Mouse (Mus musculus): ENCODE data around the gene Tctex1d1.

Gene Tctex1d1

DNA sequence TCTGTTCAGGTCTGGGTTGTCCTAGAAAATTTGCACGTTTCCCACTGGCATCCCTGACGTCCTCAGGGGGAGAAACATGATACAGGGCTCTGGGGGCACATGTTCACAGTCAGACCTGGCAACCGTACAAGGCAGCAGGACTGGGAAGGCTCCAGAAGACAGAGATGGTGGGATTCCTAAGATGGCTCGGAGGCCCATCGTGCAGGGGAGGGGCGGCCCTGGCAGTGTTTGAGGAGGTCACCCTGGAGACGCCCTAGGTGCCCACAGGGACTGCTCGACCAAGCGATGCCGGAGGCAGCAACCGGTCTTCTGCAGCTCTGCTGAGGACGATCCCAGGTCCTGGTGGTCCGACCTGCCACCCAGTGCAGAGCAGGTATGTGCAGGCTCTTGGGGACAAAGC, at the start of gene Tctex1d1:
Gene Tctex1d1 (plus strand): TSS at position 167 of the 400 bp plus-strand sequence.
- DNase-seq (ENCODE audit: low read depth in 1 of 2, low spot score in 2 of 2): no peak

DNA sequence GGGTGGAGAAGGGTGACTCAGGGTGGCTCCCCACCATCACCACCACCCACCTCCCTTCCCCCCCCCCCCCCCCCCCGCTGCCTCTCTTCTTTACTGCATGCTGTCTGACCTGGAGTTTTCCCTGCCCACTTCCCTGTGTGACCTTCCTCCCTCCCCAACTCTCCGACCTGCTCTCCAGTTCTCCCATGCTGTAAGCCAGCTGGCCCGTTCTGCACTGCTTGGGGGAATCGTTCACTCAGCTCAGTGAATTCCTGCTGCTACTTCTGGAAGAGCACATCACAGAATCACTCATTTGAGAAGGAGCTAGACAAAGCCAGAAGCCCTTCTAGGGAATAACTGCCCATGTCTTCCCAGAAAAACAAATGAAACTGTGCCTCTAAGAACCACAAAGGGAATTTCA, 48.9 kb upstream of the Tctex1d1 start:
- DNase-seq (ENCODE audit: low read depth in 1 of 2, low spot score in 2 of 2): no peak

DNA sequence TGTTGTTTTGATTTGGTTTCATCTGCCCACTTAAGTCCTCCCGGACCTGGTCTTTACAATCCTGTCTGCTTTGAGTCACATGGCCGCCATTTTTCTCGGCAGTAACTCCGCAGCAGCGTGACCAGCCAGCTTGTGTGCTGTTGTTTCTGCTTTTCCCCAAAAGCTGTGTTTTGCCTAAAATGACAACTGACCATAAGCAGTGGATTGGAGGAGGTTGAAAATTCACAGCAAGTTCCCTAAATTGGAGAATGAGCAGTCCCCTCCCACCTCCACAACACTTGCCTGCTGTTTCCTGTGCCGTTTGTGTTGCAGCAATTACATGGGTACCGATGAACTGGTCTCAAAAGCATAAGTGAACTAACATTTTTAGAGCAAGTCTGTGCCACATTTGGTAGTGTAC, 47.7 kb upstream of the Tctex1d1 start:
- peak; percentile 24 to 30 for DNase-seq (ENCODE audit: low read depth in 1 of 2, low spot score in 2 of 2)

DNA sequence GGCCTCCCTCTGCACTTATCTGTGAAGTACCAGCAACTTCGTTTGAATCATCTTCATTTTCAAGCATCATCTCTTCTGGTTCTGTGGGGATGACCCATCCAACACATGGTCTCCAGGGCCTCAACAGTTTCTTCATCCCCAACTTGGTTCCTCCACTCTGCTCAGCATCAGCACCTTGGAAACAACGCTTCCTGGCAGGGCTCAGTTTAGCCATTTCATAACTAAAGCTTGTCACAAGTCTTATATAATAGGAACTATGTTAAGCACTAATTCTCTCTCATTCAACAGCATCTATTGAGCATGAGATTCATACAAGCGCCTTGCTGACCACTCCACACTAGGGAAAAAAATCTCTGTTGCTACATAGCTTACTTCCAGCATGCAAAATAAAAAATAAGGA, 38.1 kb upstream of the Tctex1d1 start:
- no peak for DNase-seq (ENCODE audit: low read depth in 1 of 2, low spot score in 2 of 2)

DNA sequence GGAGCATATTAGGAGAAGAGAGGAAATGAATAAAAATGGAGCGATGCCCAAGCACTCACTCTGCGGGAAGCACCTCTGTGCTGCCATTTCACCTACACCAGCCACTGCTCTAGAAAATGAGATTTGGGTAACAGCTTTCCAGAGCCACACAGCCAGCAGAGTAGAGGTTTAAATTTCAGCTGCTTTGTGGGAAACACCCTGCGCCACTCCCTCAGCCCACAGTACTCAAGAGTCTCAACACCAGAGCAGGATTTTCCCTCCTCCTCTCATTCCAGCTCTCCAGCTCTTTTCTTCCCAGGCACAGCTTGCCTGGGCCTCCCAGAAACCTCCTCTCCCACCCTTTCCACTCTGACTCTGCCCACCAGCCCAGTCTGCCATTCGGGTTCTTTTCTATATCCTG, 37.7 kb upstream of the Tctex1d1 start:
- DNase-seq (ENCODE audit: low read depth in 1 of 2, low spot score in 2 of 2): no peak

DNA sequence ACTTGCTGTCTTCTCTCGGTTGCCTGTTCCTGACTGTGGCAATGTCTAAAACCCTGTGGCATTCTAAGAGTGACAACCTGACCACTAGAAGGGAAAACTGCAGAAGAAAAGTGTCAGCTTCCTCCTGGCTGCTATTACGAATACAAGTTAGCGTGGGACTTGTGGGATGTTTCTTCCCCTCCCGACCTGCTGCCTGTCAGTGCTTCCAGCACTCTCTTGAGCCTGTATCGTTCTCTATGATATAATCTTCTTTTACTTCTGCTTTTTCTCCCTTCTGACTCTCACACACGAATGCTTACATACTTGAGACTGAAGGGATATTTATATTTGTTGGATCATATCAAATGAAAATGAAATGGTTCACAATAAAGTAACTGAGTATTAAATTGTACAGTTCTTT, 34.1 kb upstream of the Tctex1d1 start:
- DNase-seq (ENCODE audit: low read depth in 1 of 2, low spot score in 2 of 2): no peak

DNA sequence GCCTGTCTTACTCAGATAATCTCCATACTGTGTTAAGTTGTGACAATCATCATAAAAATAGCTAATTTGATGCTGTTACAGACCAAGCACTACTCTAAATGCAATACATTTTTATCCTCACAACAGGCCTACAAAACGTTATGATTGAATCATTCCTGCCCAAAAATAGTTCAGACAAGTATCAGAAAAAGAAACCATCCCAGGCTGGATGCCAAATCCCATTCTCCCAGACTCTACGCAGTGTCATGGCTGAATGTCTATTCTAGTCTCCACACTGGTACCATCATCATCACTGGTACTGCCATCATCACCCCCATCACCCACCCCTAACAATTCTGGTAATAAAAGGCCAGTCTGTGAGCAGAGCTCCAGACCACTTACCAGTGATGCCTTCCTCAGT, 25.9 kb upstream of the Tctex1d1 start:
- DNase-seq (ENCODE audit: low read depth in 1 of 2, low spot score in 2 of 2): no peak

DNA sequence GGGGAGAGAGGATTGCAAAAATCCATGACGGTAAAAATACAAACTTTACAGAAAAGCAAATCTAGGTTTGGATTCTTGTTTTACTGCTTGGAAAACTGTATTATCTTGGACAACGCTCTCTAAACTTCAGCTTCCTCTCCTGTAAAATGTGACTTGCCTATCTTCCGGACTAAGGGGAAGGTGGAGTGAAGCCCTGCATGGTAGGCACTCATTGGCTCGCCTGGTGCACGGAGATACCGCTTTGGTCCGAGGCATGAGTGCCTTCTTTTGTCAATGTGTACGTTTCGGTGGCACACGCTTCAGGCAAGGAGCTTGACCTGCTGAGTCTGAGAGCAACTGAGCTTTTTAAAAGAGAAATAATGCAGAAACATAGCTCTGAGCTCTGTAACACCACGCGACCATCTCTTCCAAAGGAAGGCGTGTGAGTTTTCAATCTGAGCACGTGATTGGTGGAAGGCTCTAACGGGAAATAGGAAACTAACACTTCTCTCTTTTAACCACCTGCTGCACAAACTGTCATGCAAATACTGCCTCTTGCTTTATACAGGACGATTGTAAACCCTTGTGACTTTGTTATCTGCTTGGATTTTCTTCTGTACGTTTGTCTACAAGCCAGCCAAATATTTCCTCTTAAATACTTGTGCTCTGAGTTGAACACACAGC, 23.0 kb upstream of the Tctex1d1 start:
- DNase-seq (ENCODE audit: low read depth in 1 of 2, low spot score in 2 of 2): no peak

DNA sequence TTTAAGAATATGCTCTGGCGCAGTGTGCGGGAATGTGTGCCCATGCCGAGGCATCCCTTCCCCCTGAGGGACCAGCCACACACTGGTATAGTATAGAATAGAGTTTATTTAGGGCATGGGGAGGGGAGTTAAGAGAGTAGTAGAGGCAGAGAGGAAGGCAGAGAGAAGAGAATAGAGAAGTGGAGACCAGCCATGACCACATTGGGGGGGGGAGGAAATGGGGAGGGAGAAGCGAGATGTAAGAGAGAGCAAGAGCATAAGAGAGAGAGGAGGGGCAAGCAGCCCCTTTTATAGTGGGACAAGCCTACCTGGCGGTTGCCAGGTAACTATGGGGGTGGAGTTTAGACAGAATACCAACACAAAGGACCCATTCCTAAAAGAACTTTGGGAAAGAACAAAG, 19.0 kb upstream of the Tctex1d1 start:
- DNase-seq (ENCODE audit: low read depth in 1 of 2, low spot score in 2 of 2): no peak

DNA sequence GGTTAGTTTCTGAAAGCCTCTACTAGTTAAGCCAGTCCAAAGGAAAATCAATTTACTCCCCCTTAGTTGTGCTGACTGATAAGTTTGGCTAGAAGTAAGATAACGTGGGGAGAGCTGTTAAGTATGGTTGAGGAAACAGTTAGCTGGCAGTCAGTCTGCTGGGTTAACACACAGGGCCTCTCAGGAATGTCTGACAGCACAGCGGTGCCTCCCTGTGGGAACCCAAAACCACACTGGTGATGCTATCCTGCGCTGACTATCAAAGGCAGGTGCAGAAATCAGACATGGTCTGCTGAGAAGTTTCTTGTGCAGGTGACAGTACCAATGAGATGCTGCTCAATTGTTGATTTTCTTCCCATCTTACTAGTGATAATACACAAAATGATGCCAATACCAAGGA, 14.2 kb upstream of the Tctex1d1 start:
- no peak for DNase-seq (ENCODE audit: low read depth in 1 of 2, low spot score in 2 of 2)

DNA sequence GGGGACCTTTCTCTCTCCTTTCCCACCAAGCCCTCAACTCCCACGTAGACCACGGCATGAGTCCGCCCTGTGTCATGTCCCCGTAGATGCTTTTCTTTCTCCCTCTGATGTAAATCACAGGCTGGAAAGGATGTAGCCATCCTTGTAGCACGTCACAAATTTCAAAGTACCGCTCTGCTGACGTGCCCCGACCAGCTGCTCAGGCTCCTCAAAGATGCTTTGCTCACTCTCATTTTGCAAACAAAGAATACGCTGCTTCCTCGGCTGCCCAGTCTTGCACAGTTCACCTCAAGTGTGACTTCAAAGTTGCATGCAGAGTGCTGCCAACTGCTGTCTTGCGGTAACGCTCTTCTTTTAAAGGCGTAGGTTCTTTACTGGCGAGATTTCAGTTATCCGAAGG, 10.6 kb upstream of the Tctex1d1 start:
- DNase-seq (ENCODE audit: low read depth in 1 of 2, low spot score in 2 of 2): no peak

DNA sequence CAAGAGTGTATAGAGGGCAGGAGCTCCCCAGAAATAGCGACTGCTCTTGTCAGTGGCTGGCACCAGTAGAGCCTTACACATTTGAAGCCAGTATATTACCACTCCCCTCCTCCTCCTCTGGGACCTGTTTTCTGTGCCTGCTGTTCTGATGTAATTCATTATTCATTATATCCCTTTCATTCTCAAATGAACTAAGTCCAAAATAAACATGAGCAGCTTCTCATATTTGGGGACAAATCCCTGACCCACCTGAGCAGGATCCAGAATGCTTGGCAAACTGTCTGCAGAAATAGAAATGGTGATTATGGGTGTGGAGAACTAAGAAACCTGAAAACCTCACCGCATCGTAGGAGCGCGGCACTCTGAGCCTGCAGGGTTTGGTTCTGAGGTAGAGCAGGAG, 8.8 kb upstream of the Tctex1d1 start:
- DNase-seq (ENCODE audit: low read depth in 1 of 2, low spot score in 2 of 2): no peak

DNA sequence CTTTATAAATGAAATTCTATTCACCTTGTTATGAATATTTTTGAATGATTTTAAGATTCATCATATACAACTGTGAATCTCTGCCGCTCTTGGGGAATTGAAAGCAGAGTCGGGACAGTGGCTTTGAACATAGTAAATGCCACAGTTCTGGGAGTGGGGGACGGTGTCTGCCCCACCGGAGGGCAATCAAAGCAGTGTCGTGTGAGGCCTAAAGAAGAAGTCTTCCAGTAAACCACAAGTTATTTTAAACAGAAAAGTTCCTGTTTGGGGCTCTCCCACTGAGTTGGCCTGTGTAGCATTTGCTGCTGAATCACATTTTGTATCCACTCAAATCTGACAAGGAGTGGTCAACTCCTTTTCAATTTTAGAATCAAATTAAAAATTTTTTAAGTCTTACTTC, 7.2 kb upstream of the Tctex1d1 start:
- no peak for DNase-seq (ENCODE audit: low read depth in 1 of 2, low spot score in 2 of 2)

DNA sequence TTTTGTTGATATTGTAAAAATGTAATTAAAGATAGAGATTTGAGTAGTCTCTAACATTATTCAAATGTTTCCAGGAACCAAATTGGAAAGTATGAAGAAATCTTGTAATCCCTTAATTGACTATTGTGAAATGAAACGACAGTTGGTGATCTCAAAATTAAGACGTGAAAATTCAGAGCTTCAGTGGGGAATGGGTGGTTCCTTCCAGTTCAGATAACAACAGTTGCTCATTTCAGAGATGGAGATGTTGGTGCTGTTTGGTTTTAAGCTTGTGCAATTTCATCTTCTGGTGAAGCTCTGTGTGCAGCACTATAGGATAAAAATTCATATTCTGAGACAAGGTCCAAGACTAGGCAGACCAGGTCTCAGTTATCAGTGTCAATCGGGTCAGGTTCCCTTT, 6.3 kb upstream of the Tctex1d1 start:
- no peak for DNase-seq (ENCODE audit: low read depth in 1 of 2, low spot score in 2 of 2)

DNA sequence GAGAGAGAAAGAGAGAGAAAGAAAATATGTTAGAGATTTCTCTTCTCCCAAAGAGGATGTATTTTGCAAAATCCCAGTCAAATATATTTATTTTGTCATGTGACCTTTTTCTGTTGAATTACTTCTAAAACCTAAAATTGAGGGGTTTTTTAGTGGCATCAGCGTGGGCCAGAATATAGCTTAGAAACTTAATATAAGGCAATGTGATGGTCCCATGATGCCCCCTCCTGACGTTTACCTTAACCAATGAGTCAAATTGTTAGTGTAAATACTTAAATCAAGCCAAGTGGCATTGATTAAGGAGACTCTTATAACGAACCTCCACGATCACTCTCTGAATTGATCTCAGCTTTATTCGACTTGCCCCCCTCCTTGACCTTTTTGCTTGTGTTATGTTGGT, 4.2 kb upstream of the Tctex1d1 start:
- no peak for DNase-seq (ENCODE audit: low read depth in 1 of 2, low spot score in 2 of 2)

DNA sequence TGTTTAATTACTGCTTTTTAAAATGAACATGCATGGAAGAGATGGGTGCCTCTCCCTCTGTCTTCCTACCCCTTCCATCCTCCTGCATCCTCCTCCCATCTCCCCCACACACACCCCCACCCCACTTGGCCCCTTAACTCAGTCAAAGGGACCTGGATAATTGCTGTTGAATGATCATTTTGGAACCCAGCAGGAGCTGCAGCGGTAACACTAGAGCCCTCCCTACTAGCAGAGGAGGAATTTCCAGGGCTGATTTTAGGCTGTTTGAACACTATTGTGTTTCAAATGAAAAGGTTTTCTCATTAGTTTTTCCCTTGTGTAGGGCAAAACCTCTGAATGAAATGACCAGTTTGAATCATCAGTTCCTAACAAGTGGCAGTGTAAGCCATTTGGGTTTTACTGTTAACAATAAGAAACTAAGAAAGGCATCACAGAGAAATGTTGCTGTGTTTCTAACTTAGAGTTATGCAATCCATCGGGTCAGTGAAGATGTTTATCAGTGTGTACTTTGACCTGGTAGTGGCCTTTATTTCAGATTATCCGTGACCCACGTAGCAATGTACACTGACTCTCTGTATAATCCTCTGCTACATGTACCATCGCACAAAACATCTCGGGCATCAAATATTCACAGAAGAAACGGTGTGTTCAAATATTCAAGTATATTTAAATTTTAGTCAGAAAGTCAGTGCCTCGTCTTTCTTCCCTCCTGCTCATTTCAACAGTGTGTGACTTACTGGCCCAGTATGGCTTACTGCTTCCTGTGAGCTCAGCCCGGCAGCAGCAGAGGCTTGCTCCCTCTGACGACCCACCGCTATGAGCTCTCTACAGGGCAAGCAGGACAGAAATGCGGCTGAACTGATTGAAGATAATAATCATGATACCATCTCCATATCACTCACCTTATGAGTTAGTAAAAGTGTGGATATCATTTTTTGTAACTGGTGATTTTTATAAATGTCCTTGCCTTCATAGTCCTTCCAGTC, 1.8 kb upstream of the Tctex1d1 start:
- DNase-seq (ENCODE audit: low read depth in 1 of 2, low spot score in 2 of 2): no peak

DNA sequence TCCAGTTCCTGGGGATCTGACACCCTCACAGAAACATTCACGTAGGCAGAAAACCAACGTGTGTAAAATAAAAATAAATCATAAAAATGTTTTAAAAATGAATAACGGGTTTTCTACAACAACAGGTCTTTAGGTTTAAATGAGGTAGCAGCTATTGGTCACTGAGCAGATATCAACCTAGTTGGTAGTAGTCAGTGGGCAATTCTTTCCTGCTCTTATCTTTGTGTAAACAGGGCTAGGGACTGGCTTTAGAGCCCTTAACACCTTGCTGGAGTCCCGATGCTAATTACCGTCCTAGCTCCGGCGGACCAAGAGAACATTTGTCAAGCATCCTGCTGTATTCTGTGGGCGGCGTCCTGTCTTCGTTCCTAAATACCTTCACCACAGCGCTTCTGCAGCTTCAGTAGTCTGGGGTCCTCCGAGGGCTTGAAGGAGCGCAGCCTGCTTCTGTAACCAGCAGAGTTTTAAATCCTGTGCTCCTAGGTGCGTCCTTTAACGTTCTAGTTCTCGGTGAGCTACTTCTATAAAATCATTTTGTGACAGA, 556 bp upstream of the Tctex1d1 start:
- DNase-seq (ENCODE audit: low read depth in 1 of 2, low spot score in 2 of 2): no peak

DNA sequence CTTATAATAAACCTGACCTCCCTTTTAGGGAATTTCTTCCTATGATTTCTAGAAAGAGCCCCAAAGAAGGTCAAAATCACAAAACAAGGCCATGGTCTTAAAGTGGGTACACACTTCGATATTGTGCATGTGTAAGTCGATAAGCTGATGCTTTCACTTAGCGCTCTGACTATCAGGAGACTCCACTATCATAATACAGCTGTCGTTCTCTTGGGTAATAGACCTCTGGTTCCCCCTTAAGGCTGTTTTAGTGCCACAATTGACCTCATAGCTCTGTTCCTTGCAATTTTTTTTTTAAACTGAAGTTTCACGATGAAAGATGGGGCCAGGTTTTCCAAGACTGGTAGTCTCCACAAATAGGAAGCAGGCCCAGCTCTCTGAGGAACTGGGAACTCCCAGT, 979 bp downstream of the Tctex1d1 start:
- no peak for DNase-seq (ENCODE audit: low read depth in 1 of 2, low spot score in 2 of 2)

DNA sequence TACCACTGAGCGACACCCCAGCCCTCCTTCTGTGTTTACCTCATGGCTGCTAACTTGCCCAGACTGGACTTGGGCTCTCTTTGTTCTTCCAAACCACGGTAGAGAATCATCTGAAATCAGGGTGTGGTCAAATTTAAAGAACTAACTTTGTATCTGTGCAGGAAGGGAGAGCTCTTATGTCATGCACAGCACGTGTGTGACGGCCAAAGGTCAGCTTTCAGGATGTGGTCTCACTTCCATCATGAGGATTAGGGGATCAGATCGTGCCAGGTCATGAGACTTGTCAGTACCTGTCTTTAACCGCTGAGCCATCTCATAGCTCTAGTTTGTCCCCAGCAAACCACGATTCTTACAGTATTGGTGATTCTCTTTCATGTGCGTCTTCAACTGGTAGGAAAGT, 3.3 kb downstream of the Tctex1d1 start:
- no peak for DNase-seq (ENCODE audit: low read depth in 1 of 2, low spot score in 2 of 2)

DNA sequence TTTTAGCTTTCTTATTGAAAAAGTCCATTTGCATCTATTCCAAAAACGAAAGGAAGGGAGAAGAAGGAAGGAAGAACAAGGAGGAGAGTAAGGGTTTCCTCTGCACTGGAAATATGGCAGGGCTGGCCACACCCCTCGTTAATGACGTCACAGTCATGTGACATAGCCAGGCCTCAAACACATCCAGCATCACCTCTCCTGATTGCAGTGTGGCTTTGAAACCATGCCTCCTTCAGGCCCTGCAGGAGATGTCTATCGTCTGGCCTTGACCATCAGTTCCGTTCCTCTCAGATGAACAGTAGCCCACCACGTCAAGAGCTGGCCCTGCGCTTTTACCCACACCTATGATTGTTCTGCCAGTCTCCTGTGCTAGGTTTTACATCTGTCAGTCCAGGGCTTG, 7.8 kb downstream of the Tctex1d1 start:
- DNase-seq (ENCODE audit: low read depth in 1 of 2, low spot score in 2 of 2): no peak

DNA sequence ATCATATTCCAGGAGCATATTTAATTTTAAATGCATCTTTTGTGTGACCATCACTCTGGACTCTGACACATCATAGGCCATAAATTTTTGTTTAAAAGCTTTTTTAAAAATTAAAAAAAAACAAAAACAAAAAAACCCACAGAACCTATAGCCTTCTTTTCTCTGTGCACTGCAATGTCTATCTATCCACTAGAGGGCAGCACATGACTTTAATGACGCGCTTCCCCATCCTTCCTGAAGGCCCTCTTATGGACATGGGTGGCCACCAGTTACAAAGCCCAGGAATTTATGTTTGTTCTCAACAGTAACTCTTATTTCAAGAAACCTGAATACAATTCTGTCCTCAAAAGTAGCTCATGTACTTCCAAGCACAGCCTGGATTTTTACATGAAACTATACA, 8.5 kb downstream of the Tctex1d1 start:
- DNase-seq (ENCODE audit: low read depth in 1 of 2, low spot score in 2 of 2): no peak

DNA sequence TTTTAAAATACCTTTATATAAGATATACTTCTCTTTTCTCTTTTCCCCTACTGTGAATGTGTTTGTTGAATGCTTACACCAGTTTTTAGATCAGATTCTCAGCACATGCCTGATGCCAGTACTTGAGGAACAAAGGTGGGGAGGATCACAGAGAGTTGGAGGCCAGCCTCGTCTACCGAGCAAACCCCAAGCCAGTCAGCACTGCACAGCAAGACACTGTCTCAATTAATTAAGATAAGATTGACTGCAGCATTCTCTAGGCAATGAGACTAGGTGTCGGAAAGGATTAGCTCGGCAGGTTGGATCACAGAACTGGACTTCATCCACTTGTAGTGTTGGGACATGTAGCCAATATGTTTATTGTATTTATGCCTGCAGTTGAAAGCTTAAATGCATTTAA, 8.9 kb downstream of the Tctex1d1 start:
- no peak for DNase-seq (ENCODE audit: low read depth in 1 of 2, low spot score in 2 of 2)
